Mouse (Mus musculus): ENCODE measurements around the gene Otog. TPM values are rescaled to one million over a fixed set of nuclear protein-coding genes. Genes with fewer than 3 reads are reported as not detected.
A peak's percentile ranks its signal among the peaks of the same experiment; 100 is the strongest.

The Otog gene
- polyA plus RNA-seq, 1 experiment from 2014 or later, result not detected

- Histone ChIP-seq H3K36me3 (ENCODE audit: insufficient read depth, low read length) (no peaks in the 10 kb centered on the region), H3K9me3 (replicated peaks; ENCODE audit: low read length) (no peaks in the 10 kb centered on the region), H3K4me1 (replicated peaks; ENCODE audit: insufficient read depth, low read length) (no peaks in the 10 kb centered on the region), H3K4me3 (replicated peaks; ENCODE audit: low read depth, low read length) (no peak overlapping the region), H3K27ac (no peak overlapping the region), H3K27me3 (ENCODE audit: insufficient read depth, low read length) (no peaks in the 10 kb centered on the region), H3K4me2 (ENCODE audit: low read length) (no peak overlapping the region), H3K9ac (ENCODE audit: low read depth, low read length) (no peak overlapping the region)
- WGBS, result 53% methylated on average over 5 of the region's 5 CpGs
- ATAC-seq (replicated peaks; ENCODE audit: low FRiP score, low read depth) (no peak), DNase-seq (ENCODE audit: low spot score) (no peak)
- TF ChIP-seq CTCF (IDR thresholded peaks at IDR 0.05; ENCODE audit: low read depth), result no peak
Observed at GRCm38 (mm10) chr7:46276156-46276555, 35.4 kb downstream of the Otog start.

- H3K4me1 ChIP-seq (replicated peaks; ENCODE audit: insufficient read depth, low read length), result no peaks in the 10 kb centered on the region
- WGBS, result 11% methylated on average over 6 of the region's 6 CpGs
- TF ChIP-seq CTCF (IDR thresholded peaks at IDR 0.05; ENCODE audit: low read depth), result peak; percentile 85
- H3K4me2 ChIP-seq (ENCODE audit: low read length), result no peak overlapping the region
- H3K4me3 ChIP-seq (replicated peaks; ENCODE audit: low read depth, low read length), result no peak overlapping the region
- no peaks in the 10 kb centered on the region for H3K36me3 ChIP-seq (ENCODE audit: insufficient read depth, low read length)
- H3K9me3 ChIP-seq (replicated peaks; ENCODE audit: low read length), result no peaks in the 10 kb centered on the region
- no peak overlapping the region for H3K27ac ChIP-seq
- 0 out of 2 replicates have a peak, but pooled peaks have one; percentile 25 for ATAC-seq (replicated peaks; ENCODE audit: low FRiP score, low read depth)
- peak; percentile 85 for DNase-seq (ENCODE audit: low spot score)
- no peak overlapping the region for H3K9ac ChIP-seq (ENCODE audit: low read depth, low read length)
- H3K27me3 ChIP-seq (ENCODE audit: insufficient read depth, low read length), result no peaks in the 10 kb centered on the region
Observed at GRCm38 (mm10) chr7:46279946-46280345, 39.2 kb downstream of the Otog start.

- DNase-seq (ENCODE audit: low spot score), result no peak
- H3K9ac ChIP-seq (ENCODE audit: low read depth, low read length), result no peak overlapping the region
- no peak for ATAC-seq (replicated peaks; ENCODE audit: low FRiP score, low read depth)
- no peak overlapping the region for H3K4me3 ChIP-seq (replicated peaks; ENCODE audit: low read depth, low read length)
- H3K27me3 ChIP-seq (ENCODE audit: insufficient read depth, low read length), result no peaks in the 10 kb centered on the region
- no peaks in the 10 kb centered on the region for H3K36me3 ChIP-seq (ENCODE audit: insufficient read depth, low read length)
- no peak for TF ChIP-seq CTCF (IDR thresholded peaks at IDR 0.05; ENCODE audit: low read depth)
- H3K4me2 ChIP-seq (ENCODE audit: low read length), result no peak overlapping the region
- H3K9me3 ChIP-seq (replicated peaks; ENCODE audit: low read length), result no peaks in the 10 kb centered on the region
- no peak overlapping the region for H3K27ac ChIP-seq
- H3K4me1 ChIP-seq (replicated peaks; ENCODE audit: insufficient read depth, low read length), result no peaks in the 10 kb centered on the region
Observed at GRCm38 (mm10) chr7:46280896-46281295, 40.1 kb downstream of the Otog start.

GRCm38 (mm10) chr7:46282276-46282675 is 41.5 kb downstream of the Otog start:
- Histone ChIP-seq H3K27me3 (ENCODE audit: insufficient read depth, low read length) (no peaks in the 10 kb centered on the region), H3K9me3 (replicated peaks; ENCODE audit: low read length) (no peaks in the 10 kb centered on the region), H3K4me1 (replicated peaks; ENCODE audit: insufficient read depth, low read length) (no peaks in the 10 kb centered on the region), H3K4me3 (replicated peaks; ENCODE audit: low read depth, low read length) (no peak overlapping the region), H3K36me3 (ENCODE audit: insufficient read depth, low read length) (no peaks in the 10 kb centered on the region), H3K9ac (ENCODE audit: low read depth, low read length) (no peak overlapping the region), H3K27ac (no peak overlapping the region), H3K4me2 (ENCODE audit: low read length) (no peak overlapping the region)
- 66% methylated on average over 7 of the region's 7 CpGs for WGBS
- no peak for DNase-seq (ENCODE audit: low spot score)
- no peak for ATAC-seq (replicated peaks; ENCODE audit: low FRiP score, low read depth)
- TF ChIP-seq CTCF (IDR thresholded peaks at IDR 0.05; ENCODE audit: low read depth), result no peak

GRCm38 (mm10) chr7:46283681-46284080 is 42.9 kb downstream of the Otog start:
- DNase-seq (ENCODE audit: low spot score) (peak; percentile 20), ATAC-seq (replicated peaks; ENCODE audit: low FRiP score, low read depth) (no peak)
- 46% methylated on average over 10 of the region's 10 CpGs for WGBS
- Histone ChIP-seq H3K4me1 (replicated peaks; ENCODE audit: insufficient read depth, low read length) (no peaks in the 10 kb centered on the region), H3K36me3 (ENCODE audit: insufficient read depth, low read length) (no peaks in the 10 kb centered on the region), H3K9ac (ENCODE audit: low read depth, low read length) (no peak overlapping the region), H3K27ac (no peak overlapping the region), H3K4me3 (replicated peaks; ENCODE audit: low read depth, low read length) (no peak overlapping the region), H3K27me3 (ENCODE audit: insufficient read depth, low read length) (no peaks in the 10 kb centered on the region), H3K9me3 (replicated peaks; ENCODE audit: low read length) (no peaks in the 10 kb centered on the region), H3K4me2 (ENCODE audit: low read length) (no peak overlapping the region)
- TF ChIP-seq CTCF (IDR thresholded peaks at IDR 0.05; ENCODE audit: low read depth), result no peak

GRCm38 (mm10) chr7:46285161-46285839 is 44.5 kb downstream of the Otog start:
- peak; percentile 24; the same call in 1 of the 2 replicates for TF ChIP-seq CTCF (IDR thresholded peaks at IDR 0.05; ENCODE audit: low read depth)
- no peak overlapping the region for H3K9ac ChIP-seq (ENCODE audit: low read depth, low read length)
- no peaks in the 10 kb centered on the region for H3K4me1 ChIP-seq (replicated peaks; ENCODE audit: insufficient read depth, low read length)
- no peak overlapping the region for H3K4me3 ChIP-seq (replicated peaks; ENCODE audit: low read depth, low read length)
- H3K27ac ChIP-seq, result no peak overlapping the region
- H3K9me3 ChIP-seq (replicated peaks; ENCODE audit: low read length), result no peaks in the 10 kb centered on the region
- 86% methylated on average over 12 of the region's 12 CpGs for WGBS
- ATAC-seq (replicated peaks; ENCODE audit: low FRiP score, low read depth) (no peak), DNase-seq (ENCODE audit: low spot score) (peak; percentile 17)
- H3K4me2 ChIP-seq (ENCODE audit: low read length), result no peak overlapping the region
- H3K36me3 ChIP-seq (ENCODE audit: insufficient read depth, low read length), result no peaks in the 10 kb centered on the region
- H3K27me3 ChIP-seq (ENCODE audit: insufficient read depth, low read length), result no peaks in the 10 kb centered on the region

- H3K36me3 ChIP-seq (ENCODE audit: insufficient read depth, low read length), result no peaks in the 10 kb centered on the region
- no peak overlapping the region for H3K4me2 ChIP-seq (ENCODE audit: low read length)
- no peaks in the 10 kb centered on the region for H3K9me3 ChIP-seq (replicated peaks; ENCODE audit: low read length)
- DNase-seq (ENCODE audit: low spot score), result no peak
- no peaks in the 10 kb centered on the region for H3K4me1 ChIP-seq (replicated peaks; ENCODE audit: insufficient read depth, low read length)
- H3K9ac ChIP-seq (ENCODE audit: low read depth, low read length), result no peak overlapping the region
- H3K27me3 ChIP-seq (ENCODE audit: insufficient read depth, low read length), result no peaks in the 10 kb centered on the region
- no peak for ATAC-seq (replicated peaks; ENCODE audit: low FRiP score, low read depth)
- no peak overlapping the region for H3K4me3 ChIP-seq (replicated peaks; ENCODE audit: low read depth, low read length)
- 87% methylated on average over 4 of the region's 4 CpGs for WGBS
- H3K27ac ChIP-seq, result no peak overlapping the region
- no peak for TF ChIP-seq CTCF (IDR thresholded peaks at IDR 0.05; ENCODE audit: low read depth)
Observed at GRCm38 (mm10) chr7:46286391-46286790, 45.6 kb downstream of the Otog start.
